Mouse (Mus musculus): Measurements from ENCODE around the gene Myo3b. TPM values are rescaled to one million over a fixed set of nuclear protein-coding genes. Genes with fewer than 3 reads are reported as not detected.
"Not testable (repeated sequence)": the region's sequence is repeated elsewhere in the genome, so short reads cannot be mapped to it uniquely, and the experiment has no call there.

The Myo3b gene
- under 1 TPM; 0.52 to 0.68 TPM for total RNA-seq (2021)

GRCm38 (mm10) chr2:70038752-70039151 lies at the start of gene Myo3b:
Gene Myo3b, plus strand, starts transcription at chr2:70039126.
- DNase-seq, result no peak

GRCm38 (mm10) chr2:69989224-69989623 lies 49.7 kb upstream of the Myo3b start:
- DNase-seq, result no peak

- no peak for DNase-seq
Observed at GRCm38 (mm10) chr2:69990647-69991046, 48.3 kb upstream of the Myo3b start.

- DNase-seq, result not testable (repeated sequence)
Observed at GRCm38 (mm10) chr2:69994082-69994736, 44.7 kb upstream of the Myo3b start.

DNA sequence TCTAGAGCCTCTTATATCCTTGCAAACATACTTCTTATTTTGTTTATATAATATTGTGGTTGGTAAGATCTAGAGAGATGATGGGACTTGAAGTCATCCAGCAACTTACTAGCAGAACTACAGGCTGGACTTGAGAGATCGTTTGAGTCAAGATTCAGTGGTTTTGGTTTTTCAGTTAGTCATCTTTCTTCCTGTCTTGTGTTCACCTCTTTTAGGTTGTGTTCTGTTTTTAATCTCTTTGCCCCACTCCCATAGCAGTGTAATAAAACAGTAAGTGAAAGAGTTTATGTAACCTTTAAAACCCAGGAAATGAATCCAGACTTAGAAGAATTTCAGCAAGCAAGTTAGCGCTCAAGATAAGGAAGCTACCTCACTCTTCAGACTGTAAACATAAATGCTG lies 44.1 kb upstream of the Myo3b start:
- no peak for DNase-seq

GRCm38 (mm10) chr2:69999097-69999770 lies 39.7 kb upstream of the Myo3b start:
- no peak for DNase-seq

DNA sequence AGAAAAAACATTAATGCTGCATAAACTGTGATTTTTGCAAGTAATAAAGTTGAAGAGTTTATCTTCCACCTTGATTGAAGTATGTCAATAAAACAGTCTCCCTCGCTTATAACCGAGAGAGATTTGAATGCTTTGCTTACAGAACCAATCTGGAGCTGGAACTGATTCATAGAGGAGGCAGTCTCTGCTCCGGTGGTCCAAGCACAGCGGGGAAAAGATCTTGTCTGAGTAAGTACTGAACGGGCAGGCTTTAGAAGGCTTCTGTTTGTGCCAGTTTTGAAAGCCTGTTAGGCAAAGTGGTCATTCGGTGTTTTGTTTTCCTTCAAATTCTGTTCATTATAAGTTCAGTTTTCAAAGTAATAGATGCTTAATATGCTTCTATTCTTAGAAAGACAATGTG lies 38.6 kb upstream of the Myo3b start:
- no peak for DNase-seq

DNA sequence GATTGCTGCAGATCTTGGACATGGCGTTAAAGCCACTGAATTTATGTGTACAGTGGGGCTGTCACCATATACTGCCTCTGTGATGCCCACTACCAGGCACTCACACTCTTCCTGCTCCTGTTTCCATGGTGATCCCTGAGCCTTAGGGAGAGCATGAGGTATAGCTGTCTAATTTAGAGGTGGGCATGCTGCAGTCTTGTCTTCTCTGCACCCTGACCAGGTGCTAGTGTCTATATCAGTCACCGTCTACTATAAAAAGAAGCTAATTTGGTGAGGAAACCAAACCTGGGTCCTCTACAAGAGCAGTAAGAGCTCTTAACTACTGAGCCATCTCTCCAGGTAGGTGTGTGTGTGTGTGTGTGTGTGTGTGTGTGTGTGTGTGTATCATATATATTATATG lies 32.4 kb upstream of the Myo3b start:
- DNase-seq, result no peak

DNA sequence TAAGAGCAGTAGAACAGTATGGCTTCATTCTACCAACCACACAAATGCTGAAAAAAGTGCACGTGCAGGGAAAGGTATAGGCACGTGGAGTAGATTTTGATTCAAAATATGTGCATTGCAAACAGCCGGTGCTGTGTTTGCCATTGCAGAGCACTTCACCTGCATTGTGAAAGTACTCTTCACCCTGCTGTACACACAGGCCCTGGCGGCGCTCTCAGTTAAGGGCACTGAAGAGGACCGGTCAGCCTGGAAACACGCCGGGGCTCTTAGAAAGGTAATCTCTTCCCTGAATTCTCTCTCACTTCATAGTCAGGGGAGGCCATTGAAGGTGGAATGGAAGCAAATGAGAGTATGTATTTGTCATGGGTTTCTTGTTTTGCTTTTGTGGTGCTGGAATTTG lies 26.0 kb upstream of the Myo3b start:
- DNase-seq, result no peak

GRCm38 (mm10) chr2:70018236-70018635 lies 20.7 kb upstream of the Myo3b start:
- DNase-seq, result peak; percentile 47

DNA sequence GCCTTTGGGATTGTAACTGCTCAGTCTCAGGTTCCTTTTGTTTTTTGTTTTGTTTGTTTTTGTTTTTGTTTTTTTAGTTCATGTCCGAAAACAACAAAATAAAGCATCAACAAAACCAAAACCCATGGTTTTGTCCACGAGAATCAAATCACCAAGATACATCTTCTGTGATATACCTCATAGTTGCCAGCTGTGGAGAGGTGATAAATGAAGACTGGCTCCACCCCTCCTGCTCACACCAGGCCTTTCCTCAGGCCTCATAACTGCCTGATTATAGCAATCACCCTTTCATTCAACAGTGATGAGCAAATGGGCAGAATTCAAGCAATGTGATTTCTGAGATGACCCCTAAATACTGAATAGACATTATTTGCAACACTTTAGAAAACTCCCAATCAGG lies 14.5 kb upstream of the Myo3b start:
- DNase-seq, result no peak

- no peak for DNase-seq
Observed at GRCm38 (mm10) chr2:70025711-70026110, 13.2 kb upstream of the Myo3b start.

DNA sequence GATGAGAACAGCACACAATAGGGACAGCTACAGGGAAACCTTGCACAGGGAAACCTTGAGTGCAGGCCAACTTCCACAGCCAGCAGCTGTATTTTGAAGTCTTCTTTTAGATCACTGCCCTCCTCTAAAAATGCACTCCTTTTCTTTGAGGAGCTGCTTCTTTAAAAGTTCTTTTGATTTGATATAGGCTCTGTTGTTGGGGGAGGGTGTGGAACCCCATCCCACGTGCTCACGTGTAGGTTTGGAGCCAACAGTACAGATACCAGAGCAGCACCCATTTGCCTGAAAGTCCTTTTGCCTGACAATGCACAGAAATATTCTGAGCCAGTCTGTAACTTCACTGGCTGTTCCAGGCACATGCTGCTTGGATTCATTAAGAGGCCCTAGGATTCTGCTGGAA lies 7.5 kb upstream of the Myo3b start:
- no peak for DNase-seq

DNA sequence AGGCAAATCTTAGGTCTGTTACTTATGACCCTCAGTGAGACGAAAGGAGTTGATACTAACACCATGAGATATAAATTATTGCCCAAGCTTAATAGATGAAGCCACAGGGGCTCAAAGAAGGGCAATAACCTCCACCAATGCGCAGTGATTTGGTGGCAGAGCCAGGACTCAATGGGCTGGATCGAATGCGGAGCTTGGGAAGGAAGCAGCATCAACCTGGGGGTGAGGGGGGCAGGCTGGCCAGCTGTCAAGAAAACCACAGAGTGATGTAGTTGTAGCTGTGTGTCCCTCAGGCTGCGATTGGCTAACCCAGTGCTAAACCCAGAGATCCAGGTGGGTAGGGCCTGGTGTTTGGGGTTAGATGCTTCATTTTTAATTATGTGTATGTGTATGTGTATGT lies 4.0 kb upstream of the Myo3b start:
- DNase-seq, result no peak

DNA sequence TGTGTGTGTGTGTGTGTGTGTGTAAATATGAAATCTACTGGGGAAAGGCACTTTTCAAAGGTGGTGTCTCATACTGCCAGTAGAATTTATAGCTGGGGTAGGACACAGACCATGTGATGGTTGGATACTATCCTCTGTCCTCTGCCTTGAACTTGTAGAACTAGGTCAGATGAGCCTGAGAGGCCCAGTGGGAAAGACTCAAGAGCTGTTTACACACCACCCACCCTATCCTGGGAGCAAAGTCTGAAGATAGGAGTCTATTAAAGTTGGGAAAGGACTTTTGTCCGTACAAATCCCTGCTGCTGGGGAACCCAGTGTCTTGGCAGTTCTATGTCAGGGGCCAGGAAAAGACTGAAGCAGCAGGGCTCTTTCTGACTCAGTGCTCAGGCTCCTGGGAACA lies 3.6 kb upstream of the Myo3b start:
- DNase-seq, result no peak

- peak; percentile 17 for DNase-seq
Observed at GRCm38 (mm10) chr2:70037221-70037620, 1.7 kb upstream of the Myo3b start.

GRCm38 (mm10) chr2:70044466-70044865 lies 5.5 kb downstream of the Myo3b start:
- no peak for DNase-seq

DNA sequence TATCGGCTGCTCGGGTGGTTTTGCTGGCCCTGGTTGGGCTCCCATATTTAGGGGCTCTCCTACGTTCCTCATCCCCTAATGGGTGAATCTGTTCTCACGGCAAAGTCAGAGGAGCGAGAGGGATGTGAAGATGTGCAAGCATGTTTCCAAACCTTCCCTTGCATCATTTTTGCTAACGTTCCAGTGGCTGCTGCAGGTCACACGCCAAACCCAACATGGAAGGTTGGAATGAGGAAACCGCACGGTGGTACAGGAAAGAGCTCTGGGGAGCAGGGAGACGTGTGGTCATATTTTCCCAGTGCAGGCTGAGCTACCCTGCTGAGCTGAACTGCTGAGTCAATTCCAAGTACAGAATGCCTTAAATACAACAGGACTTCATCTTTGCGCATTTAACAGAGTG lies 8.9 kb downstream of the Myo3b start:
- no peak for DNase-seq

- no peak for DNase-seq
Observed at GRCm38 (mm10) chr2:70053803-70054202, 14.9 kb downstream of the Myo3b start.

DNA sequence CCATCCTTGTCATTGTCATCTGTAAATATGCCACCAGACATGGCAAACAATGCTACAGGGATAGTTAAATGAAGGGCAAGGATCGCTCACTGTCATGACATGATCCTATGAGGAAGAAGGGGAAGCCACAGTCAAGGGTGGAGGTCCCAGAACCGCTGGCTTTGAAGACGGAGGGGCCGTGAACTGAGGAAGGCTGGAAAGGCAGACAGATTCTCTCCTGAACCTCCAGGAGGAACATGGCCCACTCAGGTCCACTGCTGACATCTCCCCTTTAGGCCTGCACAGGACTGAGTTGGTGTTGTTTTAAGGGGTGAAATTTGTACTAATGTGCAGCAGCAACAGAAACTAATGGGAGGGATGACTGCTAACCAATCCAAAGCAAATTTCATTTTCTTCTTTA lies 19.3 kb downstream of the Myo3b start:
- DNase-seq, result no peak

- no peak for DNase-seq
Observed at GRCm38 (mm10) chr2:70060359-70061345, 21.7 kb downstream of the Myo3b start.

DNA sequence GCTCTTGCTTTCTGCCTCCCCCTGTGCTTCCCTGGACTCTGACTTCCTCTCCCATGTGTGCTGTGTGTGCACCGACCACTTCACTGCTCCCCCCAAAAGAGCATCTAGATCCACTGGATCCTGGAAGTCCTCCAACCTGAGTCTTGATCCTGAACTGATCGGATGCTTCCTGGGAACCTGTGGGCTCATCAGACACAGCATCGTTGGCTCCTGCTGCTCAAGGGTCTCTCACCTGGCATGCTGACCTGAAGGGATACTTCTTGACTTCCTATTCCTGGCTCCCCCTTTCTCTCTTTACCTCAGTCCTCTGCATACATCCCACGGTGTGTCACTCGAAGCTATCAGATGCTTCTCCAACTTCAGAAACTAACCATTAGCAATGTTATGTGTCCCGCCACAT lies 26.2 kb downstream of the Myo3b start:
- no peak for DNase-seq

DNA sequence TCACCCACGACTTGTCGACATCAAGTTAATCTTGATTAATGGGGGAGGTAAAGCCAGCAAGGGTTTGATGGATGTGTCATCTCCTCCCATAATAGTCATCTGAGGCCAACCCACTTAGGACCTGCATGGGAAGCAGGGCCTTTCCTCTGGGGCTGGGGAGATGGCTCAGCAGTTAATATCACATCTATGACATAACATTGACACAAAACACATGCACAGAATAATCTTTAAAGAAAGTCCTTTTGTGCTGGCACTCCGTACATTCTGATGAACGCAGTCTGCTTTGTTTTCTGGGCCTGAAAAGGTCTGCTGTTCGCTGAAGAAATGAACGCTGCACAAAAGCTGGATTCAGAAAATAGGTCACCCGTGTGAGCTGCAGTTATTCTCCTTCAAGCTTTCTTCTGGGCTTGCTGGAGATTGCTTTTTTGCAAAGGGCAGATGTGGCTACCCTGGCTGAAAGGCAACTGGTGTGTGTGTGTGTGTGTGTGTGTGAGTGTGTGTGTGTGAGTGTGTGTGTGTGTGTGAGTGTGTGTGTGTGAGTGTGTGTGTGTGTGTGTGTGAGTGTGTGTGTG lies 26.9 kb downstream of the Myo3b start:
- DNase-seq, result no peak
